Mouse (Mus musculus) lung, postnatal 0 days (tissue): ENCODE data around the gene Mgat4e.

Experiments
- CTCF ChIP-seq: IDR thresholded peaks from 2 replicates; pipeline ENCODE4 v1.5.1; 2016; ENCODE audit warnings: antibody characterized with exemption, mild to moderate bottlenecking
- EP300 ChIP-seq: IDR thresholded peaks from 2 replicates; pipeline ENCODE4 v1.6.1; 2016; ENCODE audit warnings: antibody characterized with exemption, mild to moderate bottlenecking, control low read depth

GRCm38 (mm10) chr1:134551869-134552268 is 2.4 kb upstream of the Mgat4e start:
- TF ChIP-seq EP300 (no peak), CTCF (no peak)
